Mouse (Mus musculus) gastrocnemius, postnatal 14 days (tissue): ENCODE data around the gene Kdm4b. TPM values are rescaled to one million over a fixed set of nuclear protein-coding genes. Genes with fewer than 3 reads are reported as not detected.

ENCODE experiments used
- DNase-seq: peaks from one replicate; pipeline ENCODE4 v3.0.0; 2021; ENCODE audit warnings: mixed read lengths
- intact Hi-C: fragments of 180-260 bp; cut with DNase I; formaldehyde crosslinking; loops from one replicate; pipeline ENCODE4 v1.15.1; 2025; ENCODE audit warnings: low total_unique reads
- microRNA-seq, 2 experiments: library from miRNA; unstranded; fragments of <30 nt; microRNA quantifications; one replicate each; pipeline ENCODE4 v1.2.0; 2021
- total RNA-seq, 2 experiments: library from RNA; stranded (reverse); gene quantifications; 2 replicates each; pipeline ENCODE4 v1.2.3; 2021

The Kdm4b gene
- total RNA-seq, 2 experiments from 2014 or later, result 24.1 to 27.2 TPM

- no peak for DNase-seq
- intact Hi-C loops, result no loop called here
Measured at GRCm38 (mm10) chr17:56413113-56413512, 87.3 kb downstream of the Kdm4b start.

DNA sequence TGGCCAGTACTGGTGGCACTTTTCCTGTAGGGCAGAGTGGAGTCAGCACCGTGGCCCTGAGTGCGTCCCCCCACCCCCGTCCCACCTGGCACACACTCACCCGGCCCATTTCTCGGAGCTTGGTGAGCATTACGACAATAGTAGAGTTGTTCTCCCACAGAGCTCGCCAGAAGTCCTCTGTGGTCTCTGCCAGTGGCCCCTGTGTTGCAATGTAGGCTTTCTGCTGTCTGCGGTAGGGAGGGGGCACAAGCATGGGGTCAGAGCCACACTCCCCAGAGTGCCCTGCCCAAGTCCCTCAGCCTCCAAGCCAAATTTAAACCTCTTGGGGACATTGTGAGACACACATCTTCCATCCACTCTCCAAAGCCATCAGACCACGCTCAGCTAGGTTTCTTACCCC, 88.9 kb downstream of the Kdm4b start:
- intact Hi-C loops, result no loop called here
- DNase-seq, result no peak

- intact Hi-C loops, result no loop called here
Measured at GRCm38 (mm10) chr17:56418304-56418703, 92.4 kb downstream of the Kdm4b start.

DNA sequence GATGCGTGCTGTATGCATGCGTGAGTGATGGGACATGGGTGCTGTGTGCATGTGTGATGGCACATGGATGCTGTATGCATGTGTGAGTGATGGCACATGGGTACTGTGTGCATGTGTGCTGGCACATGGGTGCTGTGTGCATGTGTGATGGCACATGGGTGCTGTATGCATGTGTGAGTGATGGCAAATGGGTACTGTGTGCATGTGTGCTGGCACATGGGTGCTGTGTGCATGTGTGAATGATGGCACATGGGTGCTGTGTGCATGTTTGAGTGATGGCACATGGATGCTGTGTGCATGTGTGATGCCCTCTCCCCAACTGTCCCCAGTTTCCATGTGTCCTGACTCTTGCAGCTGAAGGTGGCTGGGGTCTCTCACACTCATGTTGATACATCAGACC, 94.2 kb downstream of the Kdm4b start:
- DNase-seq, result no peak
- intact Hi-C loops, result no loop called here

More at GRCm38 (mm10) chr17:56418304-56418703, 92.4 kb downstream of the Kdm4b start:
- no peak for DNase-seq

DNA sequence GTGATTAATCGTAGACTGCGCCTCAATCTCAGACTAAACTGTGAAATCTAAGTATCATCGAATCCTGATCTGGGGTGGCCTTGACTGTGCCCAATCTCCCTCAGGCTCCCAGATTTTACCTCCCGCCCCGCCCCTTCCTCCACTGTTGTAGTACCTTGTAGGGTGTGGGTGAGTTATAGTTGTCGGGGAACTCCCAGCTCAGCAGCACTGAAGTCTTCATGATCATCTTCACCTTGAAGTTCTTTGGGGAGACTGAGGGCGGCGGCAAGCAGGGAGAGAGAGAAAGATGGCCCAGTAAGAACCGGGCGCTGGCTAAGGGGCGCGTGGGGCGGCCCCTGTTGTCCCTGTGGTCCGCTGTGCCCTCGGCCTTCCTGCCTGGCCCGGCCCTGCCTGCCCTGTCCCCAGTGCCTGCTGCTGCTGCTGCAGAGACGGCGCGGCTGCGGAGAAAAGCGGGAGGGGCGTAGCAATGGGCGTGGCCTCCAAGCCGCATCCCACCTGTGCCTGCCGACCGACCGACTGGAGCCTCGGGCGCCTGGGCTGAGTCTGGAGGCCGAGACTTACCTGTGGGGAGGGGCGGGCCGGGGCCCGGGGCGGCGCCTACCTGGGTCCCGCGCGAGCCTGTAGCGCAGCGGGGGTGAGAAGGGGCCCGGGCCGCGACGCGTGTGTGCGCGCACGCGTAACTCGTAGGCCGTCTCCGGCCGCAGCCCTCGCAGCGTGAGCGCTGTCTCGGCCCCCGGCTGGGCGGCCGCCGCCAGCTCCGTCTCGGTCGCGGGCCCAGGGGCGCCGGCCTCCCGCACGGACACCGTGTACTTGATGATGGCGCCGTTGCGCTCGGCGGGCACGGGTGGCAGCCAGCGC, 99.1 kb downstream of the Kdm4b start:
- DNase-seq, result peak; percentile 58
- intact Hi-C loops, result loop anchor here (5.0 kb wide), 2 partner anchors 57 to 127 kb away; partner anchors contain the start of gene Gm20219

DNA sequence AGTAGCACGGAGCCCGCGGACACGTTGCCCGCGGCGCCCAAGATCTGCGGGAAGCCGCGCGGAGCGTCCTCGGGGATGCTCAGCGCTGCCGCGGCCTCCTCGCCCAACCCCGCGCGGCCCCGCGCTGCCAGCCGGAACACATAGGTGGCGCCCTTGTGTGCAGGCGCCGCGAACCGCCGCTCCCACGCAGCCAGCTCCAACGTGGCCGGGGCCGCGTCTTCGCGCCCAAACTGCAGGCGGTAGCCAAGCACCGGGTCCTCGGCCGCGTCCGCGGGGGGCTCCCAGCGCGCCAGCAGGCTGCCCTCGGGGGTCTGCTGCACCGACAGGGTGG, 99.7 kb downstream of the Kdm4b start:
- peak; percentile 88 for DNase-seq
- intact Hi-C loops, result loop anchor here (5.0 kb wide), 2 partner anchors 57 to 127 kb away; partner anchors contain the start of gene Gm20219

GRCm38 (mm10) chr17:56425941-56426340, 100.1 kb downstream of the Kdm4b start:
- intact Hi-C loops, result loop anchor here (5.0 kb wide), 2 partner anchors 56 to 126 kb away; partner anchors contain the start of gene Gm20219
- no peak for DNase-seq

- intact Hi-C loops, result loop anchor here (5.0 kb wide), 2 partner anchors 54 to 124 kb away; partner anchors contain the start of gene Gm20219
- no peak for DNase-seq
Measured at GRCm38 (mm10) chr17:56427857-56428256, 102.0 kb downstream of the Kdm4b start.

GRCm38 (mm10) chr17:56431582-56431981, 105.7 kb downstream of the Kdm4b start:
- no peak for DNase-seq
- intact Hi-C loops, result no loop called here

- intact Hi-C loops, result no loop called here
- no peak for DNase-seq
Measured at GRCm38 (mm10) chr17:56439731-56440460, 114.0 kb downstream of the Kdm4b start.

DNA sequence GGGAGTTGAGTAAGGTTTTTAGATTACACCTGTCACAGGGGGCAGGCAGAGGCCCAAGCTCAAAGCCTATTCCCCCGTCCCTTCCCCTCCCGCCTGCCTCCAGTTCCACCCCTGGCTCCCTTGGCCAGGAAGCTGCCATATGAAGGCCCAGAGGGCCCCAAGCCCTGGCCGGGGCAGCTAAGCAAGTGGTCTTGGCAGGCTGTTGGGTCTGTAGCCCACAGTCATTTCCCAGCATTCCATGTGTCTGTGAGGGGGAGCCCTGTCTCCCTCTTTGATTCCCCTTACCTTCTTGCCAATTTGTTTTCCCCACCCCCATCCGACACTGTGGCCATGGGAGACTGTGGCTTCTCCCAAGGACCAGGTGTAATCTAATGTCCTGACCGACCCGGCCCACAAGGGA, 116.5 kb downstream of the Kdm4b start:
- DNase-seq, result no peak
- intact Hi-C loops, result no loop called here

GRCm38 (mm10) chr17:56443341-56443795, 117.5 kb downstream of the Kdm4b start:
- intact Hi-C loops, result no loop called here
- no peak for DNase-seq

DNA sequence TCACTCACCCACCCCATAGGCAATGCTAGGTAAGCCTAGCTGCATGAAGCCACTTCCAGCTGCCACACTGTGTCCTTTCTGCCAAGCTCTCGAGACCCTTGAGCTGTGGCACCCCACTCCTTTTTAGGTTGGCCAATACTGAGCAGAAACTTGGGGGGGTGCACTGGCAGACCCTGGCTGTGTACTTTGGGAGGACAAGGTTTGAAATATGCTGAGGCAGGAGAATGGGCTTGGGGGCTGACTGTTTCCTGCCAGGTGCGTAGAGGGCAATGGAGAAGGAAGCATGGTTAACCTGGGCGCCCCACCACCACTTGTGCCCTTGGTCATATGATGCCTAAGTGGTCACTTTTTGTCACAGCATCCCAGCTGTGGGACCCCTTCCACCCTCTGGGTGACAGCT, 118.9 kb downstream of the Kdm4b start:
- intact Hi-C loops, result no loop called here
- no peak for DNase-seq

DNA sequence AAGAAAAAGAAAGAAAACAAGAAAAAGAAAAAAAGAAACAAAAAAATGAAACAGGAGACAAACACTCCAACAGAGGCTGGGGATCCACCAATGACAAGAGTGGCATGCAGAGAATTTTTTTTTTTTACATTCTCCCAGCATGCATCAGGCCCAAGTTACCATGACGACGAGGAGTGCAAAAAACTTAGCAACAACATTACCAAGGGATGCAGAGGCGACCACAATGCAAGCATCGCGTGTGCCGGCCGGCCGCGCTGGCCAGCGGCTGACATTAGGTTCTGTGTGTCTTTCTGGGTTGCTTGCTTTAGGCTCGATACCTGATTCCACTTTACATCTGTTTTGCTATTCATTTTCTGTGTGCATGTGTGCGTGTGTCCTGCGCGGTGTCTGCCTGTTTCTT, 119.5 kb downstream of the Kdm4b start:
- intact Hi-C loops, result no loop called here

DNA sequence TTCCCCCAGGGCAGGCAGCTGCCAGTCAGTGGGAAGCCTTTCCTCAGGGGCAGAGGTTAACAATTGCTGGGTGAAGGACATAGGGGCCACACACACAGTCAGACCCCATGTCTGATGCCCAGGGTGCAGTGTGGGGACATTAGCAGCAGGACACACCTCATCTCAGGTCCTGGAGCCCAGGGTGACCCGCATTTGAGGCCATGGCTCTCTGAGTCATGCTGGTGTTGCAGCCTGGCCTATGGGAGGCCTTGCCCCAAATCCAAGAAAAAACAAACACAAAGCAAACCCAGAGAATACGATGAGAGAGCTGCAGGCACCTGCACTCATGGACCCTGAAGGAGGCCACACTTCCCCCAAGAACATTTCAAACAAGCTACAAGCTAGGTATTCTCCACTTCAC, 121.9 kb downstream of the Kdm4b start:
- intact Hi-C loops, result no loop called here
- no peak for DNase-seq

More for the DNA sequence above, 119.5 kb downstream of the Kdm4b start:
- no peak for DNase-seq

Small RNA genes within 50 kb of the gene (microRNA-seq; reads per million reads assigned to microRNA genes)
- 0 to 0.32 reads per million in 2 experiments for gene Mir6977

Other genes starting within 250 kb of the Kdm4b start
- 10 to 100 TPM; 27.7 TPM for gene Hdgfl2, start 246.4 kb upstream of the Kdm4b start, total RNA-seq
- gene Plin4, start 216.3 kb upstream of the Kdm4b start, total RNA-seq, result 100 to 1,000 TPM; 127 to 310 TPM
- gene Plin5, start 208.5 kb upstream of the Kdm4b start, total RNA-seq, result 10 to 100 TPM; 17.6 to 48.3 TPM
- 1 to 10 TPM; 2.9 to 5.6 TPM for gene Lrg1, start 204.1 kb upstream of the Kdm4b start, total RNA-seq
- 10 to 100 TPM in 1 of 2 experiments, 1 to 10 TPM in 1; 9.8 to 12.1 TPM for gene Sema6b, start 185.7 kb upstream of the Kdm4b start, total RNA-seq
- gene Tnfaip8l1, start 163.6 kb upstream of the Kdm4b start, total RNA-seq, result 1 to 10 TPM; 3.5 TPM
- 10 to 100 TPM; 23.4 to 26.4 TPM for gene Mydgf, start 142.1 kb upstream of the Kdm4b start, total RNA-seq
- 10 to 100 TPM; 20.8 to 22.0 TPM for gene Dpp9, start 107.2 kb upstream of the Kdm4b start, total RNA-seq
- 100 to 1,000 TPM; 101 to 117 TPM for gene Fem1a, start 69.3 kb upstream of the Kdm4b start, total RNA-seq
- gene Ticam1, start 49.3 kb upstream of the Kdm4b start, total RNA-seq, result 1 to 10 TPM; 5.3 to 7.1 TPM
- gene Plin3, start 33.2 kb upstream of the Kdm4b start, total RNA-seq, result 10 to 100 TPM; 32.8 to 55.8 TPM
- not detected for gene Arrdc5, start 25.8 kb upstream of the Kdm4b start, total RNA-seq
- gene Uhrf1, start 22.7 kb upstream of the Kdm4b start, total RNA-seq, result 1 to 10 TPM; 5.4 to 7.4 TPM
- gene Ptprs, start 150.4 kb downstream of the Kdm4b start, total RNA-seq, result 10 to 100 TPM; 38.2 to 44.4 TPM
- not detected for gene Znrf4, start 186.4 kb downstream of the Kdm4b start, total RNA-seq
- under 1 TPM; 0.27 to 0.42 TPM for gene Gm20219, start 228.3 kb downstream of the Kdm4b start, total RNA-seq